Mouse (Mus musculus) lung, adult 2 months (tissue): ENCODE results near the gene C130026I21Rik.
"Not testable (repeated sequence)": the region's sequence is repeated elsewhere in the genome, so short reads cannot be mapped to it uniquely, and the experiment has no call there.

Experiments used
- CTCF ChIP-seq: fragments of 200-500 bp; IDR thresholded peaks from 2 replicates; pipeline ENCODE4 v1.5.1; 2011; ENCODE audit warnings: mild to moderate bottlenecking, low read length, control low read depth; ENCODE audit not compliant: insufficient read depth
- POLR2A ChIP-seq: fragments of 200-500 bp; IDR thresholded peaks from 2 replicates; pipeline ENCODE4 v1.6.1; 2011; ENCODE audit warnings: low read depth, mild to moderate bottlenecking, control low read depth, low read length, borderline replicate concordance; ENCODE audit errors: extremely low read depth

DNA sequence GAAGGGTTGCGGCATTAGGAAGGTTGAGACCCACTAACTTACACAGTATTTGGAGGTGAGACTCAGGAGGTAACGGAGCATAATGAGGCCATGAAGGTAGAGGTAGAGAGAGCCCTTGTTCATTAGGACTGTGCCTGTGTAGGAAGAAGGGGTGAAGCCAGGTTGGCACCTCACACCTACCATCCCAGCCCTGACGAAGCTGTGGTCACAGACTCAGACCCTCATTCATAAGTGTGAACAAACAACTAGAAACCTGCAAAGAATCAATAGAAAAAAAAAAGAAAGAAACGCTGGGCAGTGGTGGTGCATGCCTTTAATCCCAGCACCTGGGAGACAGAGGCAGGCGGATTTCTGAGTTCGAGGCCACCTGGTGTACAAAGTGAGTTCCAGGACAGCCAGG is 152.0 kb downstream of the C130026I21Rik start:
- not testable (repeated sequence) for TF ChIP-seq CTCF, POLR2A
